Mouse (Mus musculus) lung, postnatal 0 days (tissue): ENCODE measurements at regions not wholly inside any gene's neighbourhood (a gene's known extent, or its start where the extent isn't known, plus 50 kb on each side); places are given as distances from the start of the nearest gene placed in this dataset.

Experiments used
- ATAC-seq: fragments of 200-750 bp; cut with Nextera tagmentation; 2 replicates; pipeline ENCODE4 v1.8.0; 2017; ENCODE audit warnings: moderate library complexity
- DNase-seq: peaks from one replicate; pipeline ENCODE4 v3.0.0-alpha.2; 2016; ENCODE audit warnings: low spot score
- H3K27ac ChIP-seq: fragments of 300-500 bp; sonication (generic); 2 replicates; pipeline ENCODE4 v1.5.1; 2014; ENCODE audit warnings: antibody characterized with exemption, mild to moderate bottlenecking, low read length, mixed read lengths
- H3K27me3 ChIP-seq: fragments of 300-500 bp; sonication (generic); replicated peaks from 2 replicates; pipeline ENCODE4 v1.6.1; 2014; ENCODE audit warnings: low read length, mixed read lengths; ENCODE audit not compliant: insufficient read depth
- H3K36me3 ChIP-seq: fragments of 300-500 bp; sonication (generic); 2 replicates; pipeline ENCODE4 v1.6.1; 2014; ENCODE audit warnings: low read length, mixed read lengths; ENCODE audit not compliant: insufficient read depth
- H3K4me1 ChIP-seq: fragments of 300-500 bp; sonication (generic); 2 replicates; pipeline ENCODE4 v1.6.1; 2014; ENCODE audit warnings: antibody characterized with exemption, low read depth, low read length, mixed read lengths; ENCODE audit not compliant: insufficient read depth
- H3K4me2 ChIP-seq: fragments of 300-500 bp; sonication (generic); replicated peaks from 2 replicates; pipeline ENCODE4 v1.6.1; 2014; ENCODE audit warnings: low read depth, mild to moderate bottlenecking, low read length, moderate library complexity, mixed read lengths
- H3K4me3 ChIP-seq: fragments of 300-500 bp; sonication (generic); 2 replicates; pipeline ENCODE4 v1.5.1; 2014; ENCODE audit warnings: low read depth, low read length
- H3K9ac ChIP-seq: fragments of 300-500 bp; sonication (generic); replicated peaks from 2 replicates; pipeline ENCODE4 v1.6.1; 2014; ENCODE audit warnings: low read depth, mild to moderate bottlenecking
- H3K9me3 ChIP-seq: fragments of 300-500 bp; sonication (generic); 2 replicates; pipeline ENCODE4 v1.6.1; 2016; ENCODE audit warnings: low read length, mixed read lengths
- CTCF ChIP-seq: IDR thresholded peaks from 2 replicates; pipeline ENCODE4 v1.5.1; 2016; ENCODE audit warnings: antibody characterized with exemption, mild to moderate bottlenecking
- EP300 ChIP-seq: IDR thresholded peaks from 2 replicates; pipeline ENCODE4 v1.6.1; 2016; ENCODE audit warnings: antibody characterized with exemption, mild to moderate bottlenecking, control low read depth
- WGBS: fragments of 180-500 bp; shearing (Covaris S2); extraction: QIAGEN DNeasy Blood & Tissue Kit; methylation state at CpG from one replicate; pipeline ENCODE4 v1.1.7; 2014; 5-methylcytosine and 5-hydroxymethylcytosine counted together

- Histone ChIP-seq H3K9ac (no peak overlapping the region), H3K36me3 (no peaks in the 10 kb centered on the region), H3K27me3 (no peaks in the 10 kb centered on the region), H3K27ac (no peak overlapping the region), H3K9me3 (no peaks in the 10 kb centered on the region), H3K4me3 (no peak overlapping the region), H3K4me2 (no peak overlapping the region), H3K4me1 (no peaks in the 10 kb centered on the region)
- TF ChIP-seq EP300 (no peak), CTCF (no peak)
- WGBS, result 88% methylated on average over 4 of the region's 4 CpGs
- ATAC-seq, result no peak
- no peak for DNase-seq
Measured at GRCm38 (mm10) chr12:15931535-15931934, 114.8 kb upstream of the Trib2 start.

- Histone ChIP-seq H3K4me3 (no peak overlapping the region), H3K27me3 (no peaks in the 10 kb centered on the region), H3K27ac (no peak overlapping the region), H3K4me2 (no peak overlapping the region), H3K4me1 (no peaks in the 10 kb centered on the region), H3K9ac (no peak overlapping the region), H3K9me3 (no peaks in the 10 kb centered on the region), H3K36me3 (no peaks in the 10 kb centered on the region)
- DNase-seq, result no peak
- TF ChIP-seq CTCF, result no peak
- TF ChIP-seq EP300, result no peak
- WGBS, result 82% methylated on average over 3 of the region's 3 CpGs
- no peak for ATAC-seq
Measured at GRCm38 (mm10) chr12:15930155-15930554, 113.4 kb upstream of the Trib2 start.

GRCm38 (mm10) chr12:15929541-15929940 is 112.8 kb upstream of the Trib2 start:
- TF ChIP-seq CTCF (no peak), EP300 (no peak)
- Histone ChIP-seq H3K9me3 (no peaks in the 10 kb centered on the region), H3K9ac (no peak overlapping the region), H3K4me2 (no peak overlapping the region), H3K36me3 (no peaks in the 10 kb centered on the region), H3K27me3 (no peaks in the 10 kb centered on the region), H3K4me3 (no peak overlapping the region), H3K4me1 (no peaks in the 10 kb centered on the region), H3K27ac (no peak overlapping the region)
- WGBS, result 34% methylated on average over 1 of the region's 1 CpGs
- DNase-seq (peak; percentile 28), ATAC-seq (peak; percentile 47)

- Histone ChIP-seq H3K4me2 (no peak overlapping the region), H3K4me3 (no peak overlapping the region), H3K27me3 (no peaks in the 10 kb centered on the region), H3K9ac (no peak overlapping the region), H3K27ac (no peak overlapping the region), H3K9me3 (no peaks in the 10 kb centered on the region), H3K36me3 (no peaks in the 10 kb centered on the region), H3K4me1 (no peaks in the 10 kb centered on the region)
- no peak for ATAC-seq
- TF ChIP-seq CTCF, result no peak
- TF ChIP-seq EP300, result no peak
- 47% methylated on average over 1 of the region's 1 CpGs for WGBS
- no peak for DNase-seq
Measured at GRCm38 (mm10) chr12:15918291-15918690, 101.6 kb upstream of the Trib2 start.

- H3K27me3 ChIP-seq, result no peaks in the 10 kb centered on the region
- TF ChIP-seq EP300, result no peak
- no peak for TF ChIP-seq CTCF
- H3K27ac ChIP-seq, result no peak overlapping the region
- H3K36me3 ChIP-seq, result no peaks in the 10 kb centered on the region
- ATAC-seq (no peak), DNase-seq (no peak)
- H3K4me3 ChIP-seq, result no peak overlapping the region
- H3K4me2 ChIP-seq, result no peak overlapping the region
- 79% methylated on average over 1 of the region's 1 CpGs for WGBS
- H3K9me3 ChIP-seq, result no peaks in the 10 kb centered on the region
- H3K9ac ChIP-seq, result no peak overlapping the region
- H3K4me1 ChIP-seq, result no peaks in the 10 kb centered on the region
Measured at GRCm38 (mm10) chr12:15912959-15913358, 96.2 kb upstream of the Trib2 start.

GRCm38 (mm10) chr12:15912491-15912890 is 95.8 kb upstream of the Trib2 start:
- TF ChIP-seq EP300, result no peak
- TF ChIP-seq CTCF, result no peak
- no peak overlapping the region for H3K9ac ChIP-seq
- H3K27me3 ChIP-seq, result no peaks in the 10 kb centered on the region
- no peaks in the 10 kb centered on the region for H3K4me1 ChIP-seq
- no peak overlapping the region for H3K4me3 ChIP-seq
- ATAC-seq, result no peak
- no peaks in the 10 kb centered on the region for H3K9me3 ChIP-seq
- WGBS, result 88% methylated on average over 3 of the region's 3 CpGs
- no peaks in the 10 kb centered on the region for H3K36me3 ChIP-seq
- H3K4me2 ChIP-seq, result no peak overlapping the region
- H3K27ac ChIP-seq, result no peak overlapping the region
- no peak for DNase-seq

- ATAC-seq, result no peak
- 69% methylated on average over 1 of the region's 1 CpGs for WGBS
- Histone ChIP-seq H3K27ac (no peak overlapping the region), H3K4me2 (no peak overlapping the region), H3K9me3 (no peaks in the 10 kb centered on the region), H3K4me3 (no peak overlapping the region), H3K27me3 (no peaks in the 10 kb centered on the region), H3K9ac (no peak overlapping the region), H3K36me3 (no peaks in the 10 kb centered on the region), H3K4me1 (no peaks in the 10 kb centered on the region)
- TF ChIP-seq CTCF, result no peak
- no peak for DNase-seq
Measured at GRCm38 (mm10) chr12:15911254-15911991, 94.7 kb upstream of the Trib2 start.
